Mouse (Mus musculus) brown adipose tissue, adult 24 weeks (tissue): Measurements from ENCODE around the gene Ctps2. TPM values are rescaled to one million over a fixed set of nuclear protein-coding genes. Genes with fewer than 3 reads are reported as not detected.

Experiments used
- polyA plus RNA-seq: library from polyadenylated mRNA; stranded (reverse); fragments of >200 nt; gene quantifications from 2 replicates; pipeline ENCODE4 v1.2.4, GENCODE M21; 2012; ENCODE audit not compliant: missing spikeins, insufficient read depth, insufficient read length

Gene Ctps2
- polyA plus RNA-seq, 1 experiment = 43.7 TPM

Other genes starting within 250 kb of the Ctps2 start
- gene Rbbp7, start 140.8 kb upstream of the Ctps2 start, polyA plus RNA-seq = 57.3 and 65.9 TPM in 2 replicates
- 24.7 and 25.5 TPM in 2 replicates for gene Txlng, start 71.8 kb upstream of the Ctps2 start, polyA plus RNA-seq
- gene Syap1, start 12.8 kb upstream of the Ctps2 start, polyA plus RNA-seq = 135 and 150 TPM in 2 replicates
- not detected in 2 replicates for gene S100g, start 63.4 kb downstream of the Ctps2 start, polyA plus RNA-seq